Mouse (Mus musculus) myocyte (in vitro differentiated cells): Measurements from ENCODE around the gene Abca5. TPM values are rescaled to one million over a fixed set of nuclear protein-coding genes. Genes with fewer than 3 reads are reported as not detected.

Source experiments
- H3K27me3 ChIP-seq: one replicate; pipeline ENCODE4 v1.6.1; 2011; ENCODE audit not compliant: control insufficient read depth, insufficient read depth, insufficient read length
- H3K36me3 ChIP-seq: one replicate; pipeline ENCODE4 v1.6.1; 2011; ENCODE audit not compliant: control insufficient read depth, insufficient read depth
- H3K4me2 ChIP-seq: one replicate; pipeline ENCODE4 v1.6.1; 2011; ENCODE audit warnings: low read depth, control low read depth
- H3K4me3 ChIP-seq: one replicate; pipeline ENCODE4 v1.5.1; 2011; ENCODE audit warnings: mild to moderate bottlenecking, control low read depth, moderate library complexity
- H3K79me2 ChIP-seq: one replicate; pipeline ENCODE4 v1.6.1; 2011; ENCODE audit not compliant: control insufficient read depth, insufficient read depth
- H3ac ChIP-seq: one replicate; pipeline ENCODE4 v1.6.1; 2011; ENCODE audit not compliant: control insufficient read depth, insufficient read length
- CEBPB ChIP-seq: IDR thresholded peaks from 2 replicates; pipeline ENCODE4 v1.6.1; 2011; ENCODE audit warnings: mild to moderate bottlenecking, moderate library complexity; ENCODE audit not compliant: poor library complexity, insufficient read depth, severe bottlenecking
- E2F4 ChIP-seq: IDR thresholded peaks from one replicate; pipeline ENCODE4 v1.6.1; 2011; ENCODE audit warnings: mild to moderate bottlenecking, control low read depth, moderate library complexity; ENCODE audit not compliant: insufficient read depth
- MAX ChIP-seq: IDR thresholded peaks from one replicate; pipeline ENCODE4 v1.6.1; 2011; ENCODE audit warnings: low read depth, mild to moderate bottlenecking, control low read depth
- MYOD1 ChIP-seq, 3 experiments: IDR thresholded peaks; one replicate each; pipeline ENCODE4 v1.6.1; 2011; ENCODE audit warnings: control low read depth in 2 of 3, low read depth in 2 of 3, mild to moderate bottlenecking in 2 of 3, moderate library complexity in 1 of 3; ENCODE audit not compliant: insufficient read length in 2 of 3, control insufficient read depth in 1 of 3
- MYOG ChIP-seq, 3 experiments: IDR thresholded peaks; one replicate each; pipeline ENCODE4 v1.6.1; 2011; ENCODE audit warnings: control low read depth in 2 of 3, low read depth in 2 of 3, mild to moderate bottlenecking in 2 of 3; ENCODE audit not compliant: insufficient read length in 2 of 3, control insufficient read depth in 1 of 3, insufficient read depth in 1 of 3
- POLR2A ChIP-seq: IDR thresholded peaks from one replicate; pipeline ENCODE4 v1.6.1; 2011; ENCODE audit warnings: low read depth, mild to moderate bottlenecking, control low read depth, moderate library complexity; ENCODE audit not compliant: insufficient read length
- POLR2AphosphoS2 ChIP-seq: IDR thresholded peaks from one replicate; pipeline ENCODE4 v1.6.1; 2011; ENCODE audit warnings: low read depth, control low read depth; ENCODE audit not compliant: insufficient read length
- REST ChIP-seq: IDR thresholded peaks from one replicate; pipeline ENCODE4 v1.6.1; 2011; ENCODE audit warnings: mild to moderate bottlenecking, control low read depth, moderate library complexity; ENCODE audit not compliant: insufficient read depth, insufficient read length
- SRF ChIP-seq: IDR thresholded peaks from one replicate; pipeline ENCODE4 v1.6.1; 2011; ENCODE audit warnings: low read depth; ENCODE audit not compliant: control insufficient read depth, insufficient read length
- TCF12 ChIP-seq: IDR thresholded peaks from one replicate; pipeline ENCODE4 v1.6.1; 2011; ENCODE audit warnings: mild to moderate bottlenecking, control low read depth; ENCODE audit not compliant: poor library complexity, insufficient read depth, severe bottlenecking
- TCF3 ChIP-seq: IDR thresholded peaks from one replicate; pipeline ENCODE4 v1.6.1; 2011; ENCODE audit warnings: low read depth, control low read depth; ENCODE audit not compliant: insufficient read length
- USF1 ChIP-seq: IDR thresholded peaks from one replicate; pipeline ENCODE4 v1.6.1; 2011; ENCODE audit warnings: low read depth, mild to moderate bottlenecking, control low read depth, moderate library complexity
- polyA plus RNA-seq: library from polyadenylated mRNA; unstranded; fragments of >200 nt; fragmentation: generic; extraction: Trizol; gene quantifications from one replicate; pipeline ENCODE4 v1.2.1, GENCODE M21; 2012; ENCODE audit warnings: missing spikeins

The Abca5 gene
- polyA plus RNA-seq, 1 experiment = 2.9 TPM

DNA sequence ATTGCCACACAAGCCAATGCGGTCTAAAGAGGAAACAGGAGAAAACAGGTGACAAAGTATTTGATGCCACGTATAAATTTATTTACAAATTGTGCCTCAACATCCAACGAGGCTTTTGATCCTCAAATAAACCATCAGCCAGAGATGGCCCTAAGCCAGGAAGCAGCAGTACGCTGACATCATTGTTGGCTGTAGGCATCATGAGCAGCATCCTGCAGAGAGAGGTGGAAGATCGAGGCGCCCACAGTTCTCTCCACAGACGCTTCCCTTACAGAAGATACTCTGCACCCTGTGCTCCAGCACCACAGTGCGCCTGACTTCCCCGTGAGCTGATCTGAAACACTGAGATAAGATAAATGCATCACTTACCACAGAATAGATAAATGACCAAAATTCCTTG is 49.8 kb downstream of the Abca5 start:
- Histone ChIP-seq H3K36me3 (peaks cover 3% of the 10 kb centered on the region), H3K79me2 (no peaks in the 10 kb centered on the region), H3ac (no peak overlapping the region), H3K4me2 (no peak overlapping the region), H3K4me3 (no peak overlapping the region), H3K27me3 (no peaks in the 10 kb centered on the region)
- TF ChIP-seq REST = no peak
- no peak for TF ChIP-seq TCF3
- no peak for TF ChIP-seq POLR2AphosphoS2
- TF ChIP-seq CEBPB = no peak
- TF ChIP-seq SRF = no peak
- no peak for TF ChIP-seq MAX
- no peak for TF ChIP-seq E2F4
- no peak for TF ChIP-seq MYOD1 (IDR thresholded peaks at IDR 0.05; ENCODE audit: control insufficient read depth in 1 of 3, insufficient read length in 2 of 3, low read depth in 2 of 3)

DNA sequence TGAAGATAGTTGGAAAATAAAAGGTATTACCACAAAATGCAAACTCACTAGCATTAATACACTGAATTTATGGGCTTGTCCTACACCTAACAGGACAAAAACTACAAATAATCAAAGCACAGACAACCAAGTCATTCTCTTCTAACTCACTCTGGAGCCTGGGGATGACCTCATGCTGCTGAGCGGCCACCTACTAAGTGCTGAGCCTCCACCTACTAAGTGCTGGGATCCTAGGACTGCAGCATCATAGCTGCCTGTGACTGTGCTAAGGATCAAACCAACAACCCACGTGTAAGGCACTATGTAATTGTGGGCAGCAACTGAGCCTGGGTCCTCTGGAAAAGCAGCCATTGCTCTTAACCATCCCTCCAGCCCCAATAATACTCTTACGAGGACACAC is 51.2 kb downstream of the Abca5 start:
- no peaks in the 10 kb centered on the region for H3K79me2 ChIP-seq
- no peaks in the 10 kb centered on the region for H3K27me3 ChIP-seq
- peaks cover under 1% of the 10 kb centered on the region for H3K36me3 ChIP-seq
- H3K4me2 ChIP-seq = no peak overlapping the region
- no peak for TF ChIP-seq MYOD1 (IDR thresholded peaks at IDR 0.05; ENCODE audit: control insufficient read depth in 1 of 3, insufficient read length in 2 of 3, low read depth in 2 of 3)
- no peak for TF ChIP-seq MYOG (IDR thresholded peaks at IDR 0.05; ENCODE audit: control insufficient read depth in 1 of 3, insufficient read depth in 1 of 3, insufficient read length in 2 of 3, low read depth in 2 of 3)
- H3ac ChIP-seq = no peak overlapping the region
- no peak overlapping the region for H3K4me3 ChIP-seq

DNA sequence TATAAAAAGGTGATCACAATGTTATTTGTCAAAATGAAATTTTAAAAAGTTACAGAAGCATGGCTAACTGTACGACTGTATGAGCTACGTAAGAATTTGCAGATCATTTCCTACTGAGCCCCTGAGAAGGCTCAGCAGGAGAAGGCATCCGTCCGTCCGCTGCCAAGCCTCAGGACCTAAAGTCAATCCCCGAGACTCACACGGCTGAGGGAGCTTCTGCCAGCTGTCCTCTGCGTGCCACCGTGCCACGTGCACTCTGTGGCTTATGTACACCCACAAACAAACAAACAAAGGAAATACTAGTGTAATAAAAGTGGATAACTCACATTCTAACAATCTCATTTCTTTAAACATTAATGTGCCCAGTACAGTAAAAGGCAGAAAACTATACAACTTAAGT is 52.7 kb downstream of the Abca5 start:
- Histone ChIP-seq H3K27me3 (no peaks in the 10 kb centered on the region), H3K4me3 (no peak overlapping the region), H3K4me2 (no peak overlapping the region), H3K36me3 (peaks cover 6% of the 10 kb centered on the region), H3ac (no peak overlapping the region), H3K79me2 (no peaks in the 10 kb centered on the region)
- TF ChIP-seq E2F4 (no peak), MYOD1 (IDR thresholded peaks at IDR 0.05; ENCODE audit: control insufficient read depth in 1 of 3, insufficient read length in 2 of 3, low read depth in 2 of 3) (no peak), REST (no peak), MYOG (IDR thresholded peaks at IDR 0.05; ENCODE audit: control insufficient read depth in 1 of 3, insufficient read depth in 1 of 3, insufficient read length in 2 of 3, low read depth in 2 of 3) (peak in 1 of 3 experiments; percentile 32), USF1 (no peak), POLR2AphosphoS2 (no peak), TCF12 (no peak), POLR2A (no peak), TCF3 (no peak)

DNA sequence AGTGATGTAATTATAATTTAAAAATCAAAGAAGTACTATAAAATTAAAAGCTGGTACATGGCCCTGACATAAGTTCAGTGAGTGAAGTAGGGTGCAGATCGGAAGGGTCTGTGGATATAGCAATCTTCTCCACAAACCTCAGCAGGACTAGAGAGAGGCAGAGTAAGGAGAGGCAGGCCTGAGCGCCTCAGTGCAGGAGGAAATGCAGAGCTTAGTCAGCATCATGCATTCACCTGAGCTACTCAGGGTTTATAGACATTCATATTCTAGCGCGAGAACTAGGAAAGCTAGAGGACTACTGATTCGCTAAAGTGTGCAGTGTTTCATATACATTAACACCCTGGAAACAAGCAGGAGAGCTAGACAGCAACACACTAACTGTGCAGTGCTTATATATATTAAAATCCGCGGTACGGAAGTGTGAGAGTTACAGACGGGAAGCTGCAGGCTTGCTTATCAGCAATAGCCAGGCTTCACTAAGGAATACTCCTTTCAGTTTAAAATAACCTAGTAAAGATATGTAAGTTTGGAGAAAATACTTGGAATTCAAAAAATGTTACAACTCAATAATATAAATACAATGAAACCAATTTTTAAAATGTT is 53.2 kb downstream of the Abca5 start:
- TF ChIP-seq POLR2A = no peak
- no peak for TF ChIP-seq MAX
- no peak for TF ChIP-seq MYOG (IDR thresholded peaks at IDR 0.05; ENCODE audit: control insufficient read depth in 1 of 3, insufficient read depth in 1 of 3, insufficient read length in 2 of 3, low read depth in 2 of 3)
- TF ChIP-seq SRF = no peak
- TF ChIP-seq TCF12 = no peak
- no peak for TF ChIP-seq REST
- no peak for TF ChIP-seq POLR2AphosphoS2
- no peak for TF ChIP-seq USF1
- no peak for TF ChIP-seq MYOD1 (IDR thresholded peaks at IDR 0.05; ENCODE audit: control insufficient read depth in 1 of 3, insufficient read length in 2 of 3, low read depth in 2 of 3)
- no peak for TF ChIP-seq TCF3
- no peak for TF ChIP-seq E2F4
- no peak for TF ChIP-seq CEBPB
- H3K4me2 ChIP-seq = no peak overlapping the region
- no peak overlapping the region for H3K4me3 ChIP-seq
- H3K79me2 ChIP-seq = no peaks in the 10 kb centered on the region
- H3ac ChIP-seq = no peak overlapping the region
- peaks cover 6% of the 10 kb centered on the region for H3K36me3 ChIP-seq
- no peaks in the 10 kb centered on the region for H3K27me3 ChIP-seq

DNA sequence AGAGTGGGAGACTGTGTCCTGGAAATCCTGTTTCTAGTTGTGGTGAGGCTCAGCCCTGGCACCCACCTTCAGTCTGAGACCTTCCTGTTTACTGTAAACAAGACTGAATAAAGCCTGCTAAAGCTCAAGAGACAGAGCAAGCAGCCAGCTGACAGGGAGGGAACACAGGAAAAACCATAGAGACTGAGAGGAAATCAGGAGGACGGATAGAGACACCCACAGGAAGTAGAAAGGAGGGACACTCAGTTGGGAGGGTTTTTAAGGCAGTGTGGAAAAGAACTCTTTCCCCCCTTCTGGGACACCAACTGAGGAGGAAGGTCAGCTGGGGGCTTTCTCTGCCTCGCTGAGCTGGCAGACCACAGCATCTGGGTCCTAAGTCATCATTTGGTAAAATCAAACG is 62.7 kb downstream of the Abca5 start:
- TF ChIP-seq USF1 = no peak
- no peak for TF ChIP-seq TCF3
- TF ChIP-seq REST = no peak
- no peak for TF ChIP-seq CEBPB
- no peak for TF ChIP-seq POLR2AphosphoS2
- TF ChIP-seq POLR2A = no peak
- no peak for TF ChIP-seq MAX
- no peak for TF ChIP-seq E2F4
- no peak for TF ChIP-seq SRF
- no peak for TF ChIP-seq MYOD1 (IDR thresholded peaks at IDR 0.05; ENCODE audit: control insufficient read depth in 1 of 3, insufficient read length in 2 of 3, low read depth in 2 of 3)
- no peak for TF ChIP-seq MYOG (IDR thresholded peaks at IDR 0.05; ENCODE audit: control insufficient read depth in 1 of 3, insufficient read depth in 1 of 3, insufficient read length in 2 of 3, low read depth in 2 of 3)

More for the DNA sequence above, 62.7 kb downstream of the Abca5 start:
- Histone ChIP-seq H3K4me2 (no peak overlapping the region), H3K79me2 (no peaks in the 10 kb centered on the region), H3K4me3 (no peak overlapping the region), H3ac (no peak overlapping the region), H3K36me3 (no peaks in the 10 kb centered on the region), H3K27me3 (no peaks in the 10 kb centered on the region)
